ENCODE assay signal across 8 mouse cellular contexts in the genomic region with DNA sequence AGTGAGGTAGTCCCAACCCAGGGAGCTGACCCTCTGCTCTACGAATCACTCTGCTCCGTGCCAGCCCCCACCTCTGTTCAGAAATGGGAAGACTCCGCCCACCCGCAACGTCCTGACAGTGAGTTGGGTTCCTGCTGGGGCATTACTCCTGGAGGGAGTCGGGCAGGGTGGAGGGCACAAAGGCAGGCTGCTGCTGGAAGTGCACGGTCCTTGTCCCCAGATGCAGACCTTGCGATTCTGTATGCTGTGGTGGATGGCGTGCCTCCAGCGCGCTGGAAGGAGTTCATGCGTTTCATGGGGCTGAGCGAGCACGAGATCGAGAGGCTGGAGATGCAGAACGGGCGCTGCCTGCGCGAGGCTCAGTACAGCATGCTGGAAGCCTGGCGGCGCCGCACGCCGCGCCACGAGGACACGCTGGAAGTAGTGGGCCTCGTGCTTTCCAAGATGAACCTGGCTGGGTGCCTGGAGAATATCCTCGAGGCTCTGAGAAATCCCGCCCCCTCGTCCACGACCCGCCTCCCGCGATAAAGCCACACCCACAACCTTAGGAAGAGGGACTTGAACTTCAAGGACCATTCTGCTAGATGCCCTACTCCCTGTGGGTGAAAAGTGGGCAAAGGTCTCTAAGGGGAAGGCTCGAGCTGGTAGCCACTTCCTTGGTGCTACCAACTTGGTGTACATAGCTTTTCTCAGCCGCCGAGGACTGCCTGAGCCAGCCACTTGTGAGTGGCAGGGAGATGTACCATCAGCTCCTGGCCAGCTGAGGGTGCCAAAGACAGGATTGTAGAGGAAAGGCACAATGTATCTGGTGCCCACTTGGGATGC. TPM values are rescaled to one million over a fixed set of nuclear protein-coding genes. Genes with fewer than 3 reads are reported as not detected.
A peak's percentile ranks its signal among the peaks of the same experiment; 100 is the strongest.
DNase-seq lines count a peak whose midpoint lies in the region; ATAC-seq and TF ChIP-seq lines count a peak whose summit lies in the region.

No protein-coding gene starts in this region.

- H3K36me3 ChIP-seq in neural tube, embryonic 13.5 days, result no peaks in the 10 kb centered on the region

- H3K9ac ChIP-seq in neural tube, embryonic 13.5 days, result peak overlapping the region; percentile 44; the same call in 1 of the 2 replicates

- 82% methylated on average over 38 of the region's 38 CpGs for WGBS in bone marrow, adult 2 months
- 19% methylated on average over 38 of the region's 38 CpGs for WGBS in neural tube, embryonic 13.5 days

- H3K27ac ChIP-seq in bone marrow, adult 2 months (ENCODE audit: control insufficient read depth, insufficient read depth, low read depth, low read length, poor library complexity), result no peak overlapping the region
- no peak overlapping the region for H3K27ac ChIP-seq in neural tube, embryonic 13.5 days (replicated peaks)

- H3K4me2 ChIP-seq in neural tube, embryonic 13.5 days, result peak overlapping the region; percentile 52

- peak; percentile 64 for DNase-seq in embryo, embryonic 10 days (ENCODE audit: low spot score)
- no peak for DNase-seq in embryo, embryonic 9.5 days (ENCODE audit: extremely low spot score)
- DNase-seq in 3134 (ENCODE audit: extremely low read depth, insufficient read length, low spot score), result peak; percentile 46
- peak; percentile 66 for DNase-seq in heart, postnatal 4 days
- DNase-seq in left cerebral cortex, postnatal 10 days (ENCODE audit: extremely low spot score in 1 of 2, low spot score in 2 of 2), result peak; percentile 34 to 78
- DNase-seq in thymus, postnatal 0 days (ENCODE audit: low spot score), result no peak

- peak; percentile 33; the same call in 1 of the 2 replicates for TF ChIP-seq CTCF in bone marrow, adult 2 months (IDR thresholded peaks at IDR 0.05; ENCODE audit: control insufficient read depth, insufficient read depth, low read length)

- no peak overlapping the region for H3K4me3 ChIP-seq in bone marrow, adult 2 months (replicated peaks; ENCODE audit: control insufficient read depth, low read depth, low read length)
- peak overlapping the region; percentile 17 for H3K4me3 ChIP-seq in neural tube, embryonic 13.5 days

- peaks cover 47% of the 10 kb centered on the region for H3K27me3 ChIP-seq in neural tube, embryonic 13.5 days

- TF ChIP-seq POLR2A in bone marrow, adult 2 months (IDR thresholded peaks at IDR 0.05; ENCODE audit: borderline replicate concordance, control insufficient read depth, low read depth, low read length), result no peak

- no peaks in the 10 kb centered on the region for H3K9me3 ChIP-seq in neural tube, embryonic 13.5 days

- peak; percentile 61 for ATAC-seq in neural tube, embryonic 13.5 days (ENCODE audit: low read depth)

- intact Hi-C loops in left cerebral cortex, postnatal 10 days (cut with DNase I), result no loop called here

- H3K4me1 ChIP-seq in bone marrow, adult 2 months (ENCODE audit: control insufficient read depth, insufficient read depth, low read length), result peaks cover 3% of the 10 kb centered on the region; the same call in 1 of the 2 replicates
- H3K4me1 ChIP-seq in neural tube, embryonic 13.5 days (replicated peaks), result peaks cover 25% of the 10 kb centered on the region

RNA-seq across cellular contexts. Expression of gene Tnfrsf1a, which starts 12.5 kb away (rescaled TPM):
- polyA plus RNA-seq in bone marrow, adult 2 months (2011; ENCODE audit: insufficient read depth, insufficient read length, low replicate concordance, missing spikeins), result 18.4 and 63.5 TPM in 2 replicates
- 10 to 100 TPM; 63.3 to 65.2 TPM for total RNA-seq in heart, postnatal 4 days (2021)
- total RNA-seq in left cerebral cortex, postnatal 10 days (2021), result 10 to 100 TPM in 1 of 2 experiments, 1 to 10 TPM in 1; 9.4 to 11.8 TPM
- 17.5 and 21.5 TPM in 2 replicates for polyA plus RNA-seq in neural tube, embryonic 13.5 days (2015; fragmentation: Nextera tagmentation; extraction: Ambion mirVana)
- 67.3 and 67.9 TPM in 2 replicates for polyA plus RNA-seq in thymus, postnatal 0 days (2015; fragmentation: Nextera tagmentation; extraction: Ambion mirVana)

RNA-seq across cellular contexts. Expression of gene Plekhg6, which starts 18.9 kb away (rescaled TPM):
- 0.45 TPM in 1 of 2 replicates, not detected in the other for polyA plus RNA-seq in bone marrow, adult 2 months (2011; ENCODE audit: insufficient read depth, insufficient read length, low replicate concordance, missing spikeins)
- not detected for total RNA-seq in heart, postnatal 4 days (2021)
- total RNA-seq in left cerebral cortex, postnatal 10 days (2021), result under 1 TPM; 0.14 to 0.24 TPM
- 0.23 TPM in 1 of 2 replicates, not detected in the other for polyA plus RNA-seq in neural tube, embryonic 13.5 days (2015; fragmentation: Nextera tagmentation; extraction: Ambion mirVana)
- polyA plus RNA-seq in thymus, postnatal 0 days (2015; fragmentation: Nextera tagmentation; extraction: Ambion mirVana), result 1.0 and 1.2 TPM in 2 replicates

RNA-seq across cellular contexts. Expression of gene Scnn1a, which starts 41.2 kb away (rescaled TPM):
- 1.7 and 5.6 TPM in 2 replicates for polyA plus RNA-seq in bone marrow, adult 2 months (2011; ENCODE audit: insufficient read depth, insufficient read length, low replicate concordance, missing spikeins)
- 1 to 10 TPM in 1 of 2 experiments, under 1 TPM in 1; 0.83 to 1.1 TPM for total RNA-seq in heart, postnatal 4 days (2021)
- total RNA-seq in left cerebral cortex, postnatal 10 days (2021), result 1 to 10 TPM; 2.0 to 2.3 TPM
- 0.36 and 0.63 TPM in 2 replicates for polyA plus RNA-seq in neural tube, embryonic 13.5 days (2015; fragmentation: Nextera tagmentation; extraction: Ambion mirVana)
- polyA plus RNA-seq in thymus, postnatal 0 days (2015; fragmentation: Nextera tagmentation; extraction: Ambion mirVana), result 9.0 and 9.5 TPM in 2 replicates

RNA-seq across cellular contexts. Expression of gene Ltbr, which starts 48.0 kb away (rescaled TPM):
- polyA plus RNA-seq in bone marrow, adult 2 months (2011; ENCODE audit: insufficient read depth, insufficient read length, low replicate concordance, missing spikeins), result 12.4 and 23.2 TPM in 2 replicates
- total RNA-seq in heart, postnatal 4 days (2021), result 10 to 100 TPM; 49.2 to 53.7 TPM
- 1 to 10 TPM; 9.4 to 9.7 TPM for total RNA-seq in left cerebral cortex, postnatal 10 days (2021)
- 16.3 and 17.5 TPM in 2 replicates for polyA plus RNA-seq in neural tube, embryonic 13.5 days (2015; fragmentation: Nextera tagmentation; extraction: Ambion mirVana)
- polyA plus RNA-seq in thymus, postnatal 0 days (2015; fragmentation: Nextera tagmentation; extraction: Ambion mirVana), result 29.6 and 30.9 TPM in 2 replicates

Comparison
In these comparisons a context has a peak if more than half of its experiments do, and no peak if none do; other contexts are left out.
1. DNase-seq: peak in embryo, embryonic 10 days (single experiment), 3134 (single experiment), heart, postnatal 4 days (single experiment) and left cerebral cortex, postnatal 10 days (2 of 2); none in embryo, embryonic 9.5 days (single experiment) and thymus, postnatal 0 days (single experiment).